Mouse (Mus musculus) forebrain, embryonic 13.5 days (tissue): ENCODE data around the gene Slc5a10. TPM values are rescaled to one million over a fixed set of nuclear protein-coding genes. Genes with fewer than 3 reads are reported as not detected.

Source experiments
- ATAC-seq: fragments of 200-750 bp; cut with Nextera tagmentation; 2 replicates; pipeline ENCODE4 v1.8.0; 2017
- H3K27ac ChIP-seq: fragments of 300-500 bp; sonication (generic); 2 replicates; pipeline ENCODE4 v1.5.1; 2015; ENCODE audit warnings: inconsistent platforms, mild to moderate bottlenecking, moderate library complexity
- H3K27me3 ChIP-seq: fragments of 300-500 bp; sonication (generic); 2 replicates; pipeline ENCODE4 v1.6.1; 2015; ENCODE audit warnings: mild to moderate bottlenecking, inconsistent platforms
- H3K36me3 ChIP-seq: fragments of 300-500 bp; sonication (generic); 2 replicates; pipeline ENCODE4 v1.6.1; 2015; ENCODE audit warnings: mild to moderate bottlenecking, inconsistent platforms; ENCODE audit not compliant: poor library complexity, severe bottlenecking
- H3K4me1 ChIP-seq: fragments of 300-500 bp; sonication (generic); 2 replicates; pipeline ENCODE4 v1.6.1; 2015; ENCODE audit warnings: inconsistent platforms
- H3K4me2 ChIP-seq: fragments of 300-500 bp; sonication (generic); 2 replicates; pipeline ENCODE4 v1.6.1; 2015; ENCODE audit warnings: inconsistent platforms, mild to moderate bottlenecking, moderate library complexity
- H3K4me3 ChIP-seq: fragments of 300-500 bp; sonication (generic); 2 replicates; pipeline ENCODE4 v1.5.1; 2015; ENCODE audit warnings: mild to moderate bottlenecking, inconsistent platforms
- H3K9ac ChIP-seq: fragments of 300-500 bp; sonication (generic); 2 replicates; pipeline ENCODE4 v1.6.1; 2015; ENCODE audit warnings: mild to moderate bottlenecking, inconsistent platforms
- H3K9me3 ChIP-seq: fragments of 300-500 bp; sonication (generic); replicated peaks from 2 replicates; pipeline ENCODE4 v1.6.1; 2016; ENCODE audit warnings: inconsistent platforms
- WGBS: fragments of 180-500 bp; shearing (Covaris S2); methylation state at CpG from one replicate; pipeline ENCODE4 v1.1.7; 2015; 5-methylcytosine and 5-hydroxymethylcytosine counted together
- polyA plus RNA-seq: library from polyadenylated mRNA; unstranded; fragments of >200 nt; fragmentation: Nextera tagmentation; extraction: Ambion mirVana; gene quantifications from 2 replicates; pipeline ENCODE4 v1.2.1, GENCODE M21; 2015

The Slc5a10 gene
- polyA plus RNA-seq, 1 experiment from 2014 or later: not detected

DNA sequence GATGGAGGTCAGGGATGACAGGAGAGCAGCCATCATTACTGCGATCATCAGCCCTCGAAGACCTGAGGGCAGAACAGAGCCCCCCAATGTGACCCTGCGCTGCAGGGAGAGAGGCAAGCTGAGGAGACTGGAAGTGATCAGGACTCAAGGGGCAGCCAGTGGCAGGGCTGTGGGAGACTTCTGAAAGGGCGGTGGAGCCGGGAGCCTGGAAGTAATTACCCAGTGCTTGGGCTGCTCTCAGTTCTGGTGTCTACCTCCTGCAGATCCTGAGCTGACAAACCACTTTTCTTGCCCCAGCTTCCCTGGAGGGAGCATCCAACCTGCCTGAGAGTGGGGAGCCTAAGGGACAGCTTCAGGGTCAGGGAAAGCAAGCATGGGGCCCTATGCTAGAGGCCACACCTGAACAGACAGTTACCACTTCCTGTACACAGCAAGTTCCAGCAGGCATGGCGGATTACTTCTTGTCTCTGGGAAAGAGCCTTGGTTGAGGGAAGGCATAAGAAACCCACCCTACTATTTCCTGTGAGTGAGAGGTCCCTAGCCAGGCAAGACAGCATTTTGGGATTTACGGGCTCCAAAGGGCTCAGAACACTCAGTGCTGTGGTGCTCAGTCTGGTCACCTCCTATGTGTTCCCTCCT, 44.3 kb downstream of the Slc5a10 start:
- Histone ChIP-seq H3K36me3 (no peaks in the 10 kb centered on the region), H3K4me3 (no peak overlapping the region)

DNA sequence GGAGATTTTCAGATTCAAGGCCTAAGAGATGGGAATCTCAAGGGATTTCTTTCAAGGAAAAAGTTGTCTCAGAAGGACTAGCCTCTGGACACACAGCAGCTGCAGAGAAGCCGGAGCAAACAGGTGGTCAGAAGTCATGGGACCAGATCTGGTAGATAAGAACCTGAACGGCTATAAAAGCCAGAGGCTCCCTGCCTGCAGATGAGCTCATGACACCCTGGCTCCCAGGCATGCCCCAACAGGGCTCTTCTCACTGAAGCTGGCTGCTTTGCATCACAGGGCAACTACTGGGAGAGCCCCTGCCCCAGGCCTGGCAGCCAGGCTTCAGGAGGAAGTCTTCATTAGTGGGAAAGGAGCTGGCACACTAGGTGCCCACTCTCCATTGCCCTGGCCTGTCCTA, 45.3 kb downstream of the Slc5a10 start:
- Histone ChIP-seq H3K36me3 (no peaks in the 10 kb centered on the region), H3K27ac (no peak overlapping the region), H3K4me1 (peaks cover 10% of the 10 kb centered on the region), H3K27me3 (no peaks in the 10 kb centered on the region), H3K4me2 (no peak overlapping the region), H3K4me3 (no peak overlapping the region), H3K9ac (no peak overlapping the region), H3K9me3 (no peaks in the 10 kb centered on the region)
- ATAC-seq: no peak
- 89% methylated on average over 2 of the region's 2 CpGs for WGBS

More for the DNA sequence above, 44.3 kb downstream of the Slc5a10 start:
- ATAC-seq: no peak
- Histone ChIP-seq H3K9me3 (no peaks in the 10 kb centered on the region), H3K27ac (no peak overlapping the region), H3K4me2 (no peak overlapping the region), H3K27me3 (no peaks in the 10 kb centered on the region), H3K9ac (no peak overlapping the region), H3K4me1 (peaks cover 10% of the 10 kb centered on the region)
- WGBS: 64% methylated on average over 7 of the region's 7 CpGs

DNA sequence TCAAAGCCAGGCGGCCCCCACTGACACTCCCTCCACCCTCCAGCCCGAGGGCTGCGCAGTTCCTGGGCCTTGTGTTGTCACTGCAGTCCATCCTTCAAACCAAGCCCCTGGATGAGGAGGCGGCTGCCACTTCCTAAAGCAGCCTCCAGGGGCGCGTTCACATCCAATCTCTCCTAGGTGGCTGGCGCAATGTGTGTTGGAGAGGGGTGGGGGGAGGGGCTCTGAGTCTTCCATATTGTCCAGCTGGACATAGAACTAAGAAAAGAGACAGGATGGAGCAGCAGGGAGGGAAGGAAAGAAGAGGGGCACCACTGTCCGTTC, 45.8 kb downstream of the Slc5a10 start:
- H3K9ac ChIP-seq: 0 out of 2 replicates have a peak overlapping the region, but pooled peaks have one; percentile 26
- peak; percentile 68; the same call in 1 of the 2 replicates for ATAC-seq
- no peaks in the 10 kb centered on the region for H3K9me3 ChIP-seq
- H3K27me3 ChIP-seq: no peaks in the 10 kb centered on the region
- no peak overlapping the region for H3K4me3 ChIP-seq
- H3K27ac ChIP-seq: no peak overlapping the region
- WGBS: 3% methylated on average over 8 of the region's 8 CpGs
- peak overlapping the region; percentile 33; the same call in 1 of the 2 replicates for H3K4me2 ChIP-seq
- H3K36me3 ChIP-seq: no peaks in the 10 kb centered on the region
- H3K4me1 ChIP-seq: peaks cover 10% of the 10 kb centered on the region

DNA sequence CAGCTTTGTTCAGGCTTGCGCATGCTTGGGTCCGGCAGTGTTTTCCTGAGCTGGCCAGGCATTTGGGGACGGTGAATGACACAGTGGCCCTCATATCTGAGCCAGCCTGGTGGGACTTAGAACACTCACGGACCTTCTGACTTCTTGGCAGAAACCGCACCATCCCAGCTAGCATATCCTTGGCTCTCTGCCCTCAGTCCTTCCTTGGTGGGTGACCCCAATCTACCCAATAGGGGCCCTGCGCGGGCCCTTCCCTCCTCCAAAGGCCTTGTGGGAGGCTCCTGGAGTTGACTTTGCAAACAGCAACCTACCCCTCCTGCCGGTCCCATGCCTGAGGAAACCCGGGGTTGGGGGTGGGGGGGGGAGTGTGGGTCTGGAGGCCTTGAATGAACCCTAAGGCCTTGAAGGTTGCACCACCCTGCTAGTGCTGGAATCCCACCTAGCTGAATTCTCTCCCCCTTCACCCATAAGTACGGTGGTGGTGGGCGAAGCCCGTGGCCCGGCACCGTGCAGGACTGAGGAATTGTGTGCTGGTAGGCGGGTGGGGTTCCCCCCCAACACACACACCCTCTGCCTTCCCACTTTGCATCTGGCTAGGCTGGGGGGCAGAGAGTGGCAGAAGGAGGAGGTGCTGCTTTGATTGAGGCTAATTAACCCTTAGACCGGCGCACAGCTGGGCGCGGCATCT, 46.3 kb downstream of the Slc5a10 start:
- Histone ChIP-seq H3K4me3 (no peak overlapping the region), H3K27me3 (no peaks in the 10 kb centered on the region), H3K4me2 (peak overlapping the region; percentile 33; the same call in 1 of the 2 replicates), H3K9me3 (no peaks in the 10 kb centered on the region), H3K4me1 (peaks cover 10% of the 10 kb centered on the region), H3K36me3 (no peaks in the 10 kb centered on the region), H3K27ac (no peak overlapping the region), H3K9ac (0 out of 2 replicates have a peak overlapping the region, but pooled peaks have one; percentile 26)
- WGBS: 28% methylated on average over 19 of the region's 19 CpGs
- peak; percentile 51; the same call in 1 of the 2 replicates for ATAC-seq

DNA sequence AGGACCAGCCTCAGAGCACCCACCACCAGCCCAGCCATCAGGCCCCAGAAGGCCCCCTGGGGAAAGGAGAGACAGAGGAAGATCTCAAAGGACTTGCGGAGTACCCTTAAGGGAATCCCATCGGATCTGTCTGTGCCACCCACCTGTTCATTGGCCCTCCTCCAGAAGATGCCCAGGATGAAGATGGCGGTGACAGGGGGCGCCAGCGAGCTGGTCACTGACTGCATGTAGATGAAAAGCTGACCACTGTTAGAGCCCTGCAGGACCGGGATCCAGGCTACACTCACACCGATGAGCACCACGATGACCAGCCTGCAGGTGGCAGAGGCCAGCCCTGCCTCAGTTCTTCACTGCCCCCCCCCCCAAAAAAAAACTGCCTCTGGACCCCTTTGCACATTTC, 46.9 kb downstream of the Slc5a10 start:
- H3K9me3 ChIP-seq: no peaks in the 10 kb centered on the region
- no peak overlapping the region for H3K4me2 ChIP-seq
- H3K9ac ChIP-seq: no peak overlapping the region
- H3K4me3 ChIP-seq: no peak overlapping the region
- ATAC-seq: no peak
- no peaks in the 10 kb centered on the region for H3K36me3 ChIP-seq
- H3K27me3 ChIP-seq: no peaks in the 10 kb centered on the region
- WGBS: 29% methylated on average over 8 of the region's 8 CpGs
- H3K4me1 ChIP-seq: peaks cover 10% of the 10 kb centered on the region
- no peak overlapping the region for H3K27ac ChIP-seq

DNA sequence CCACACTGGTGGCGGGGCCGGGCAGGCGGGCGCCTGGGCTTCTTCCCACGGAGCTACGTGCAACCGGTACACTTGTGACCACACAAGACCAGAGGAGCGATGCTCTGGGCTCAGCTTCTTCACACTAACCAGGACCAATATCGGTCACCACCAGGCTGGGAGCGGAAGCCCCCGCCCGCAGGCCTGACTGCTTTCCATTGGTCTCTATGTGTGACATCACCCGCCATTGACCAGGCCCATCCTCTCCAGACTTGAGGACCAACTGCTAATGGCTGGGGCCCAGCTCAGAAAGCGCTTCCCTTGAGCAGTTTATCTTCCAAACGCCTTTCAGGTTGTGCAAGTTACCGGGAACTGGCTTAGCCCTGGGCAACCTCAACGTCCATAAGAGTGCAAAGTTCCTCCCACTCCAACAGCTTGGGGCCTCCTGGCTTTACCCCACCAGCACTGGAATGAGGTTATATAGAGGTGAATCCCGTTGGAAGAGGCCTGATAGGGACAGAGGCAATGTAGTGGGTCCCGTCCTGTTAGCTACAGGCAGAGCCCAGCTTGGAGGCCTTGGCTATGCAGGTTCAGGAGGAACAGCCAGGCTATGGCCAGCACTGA, 48.7 kb downstream of the Slc5a10 start:
- Histone ChIP-seq H3K9ac (no peak overlapping the region), H3K4me2 (no peak overlapping the region), H3K27me3 (no peaks in the 10 kb centered on the region), H3K4me3 (no peak overlapping the region), H3K9me3 (no peaks in the 10 kb centered on the region), H3K27ac (no peak overlapping the region), H3K36me3 (no peaks in the 10 kb centered on the region), H3K4me1 (peaks cover 10% of the 10 kb centered on the region)
- 70% methylated on average over 19 of the region's 19 CpGs for WGBS
- no peak for ATAC-seq

DNA sequence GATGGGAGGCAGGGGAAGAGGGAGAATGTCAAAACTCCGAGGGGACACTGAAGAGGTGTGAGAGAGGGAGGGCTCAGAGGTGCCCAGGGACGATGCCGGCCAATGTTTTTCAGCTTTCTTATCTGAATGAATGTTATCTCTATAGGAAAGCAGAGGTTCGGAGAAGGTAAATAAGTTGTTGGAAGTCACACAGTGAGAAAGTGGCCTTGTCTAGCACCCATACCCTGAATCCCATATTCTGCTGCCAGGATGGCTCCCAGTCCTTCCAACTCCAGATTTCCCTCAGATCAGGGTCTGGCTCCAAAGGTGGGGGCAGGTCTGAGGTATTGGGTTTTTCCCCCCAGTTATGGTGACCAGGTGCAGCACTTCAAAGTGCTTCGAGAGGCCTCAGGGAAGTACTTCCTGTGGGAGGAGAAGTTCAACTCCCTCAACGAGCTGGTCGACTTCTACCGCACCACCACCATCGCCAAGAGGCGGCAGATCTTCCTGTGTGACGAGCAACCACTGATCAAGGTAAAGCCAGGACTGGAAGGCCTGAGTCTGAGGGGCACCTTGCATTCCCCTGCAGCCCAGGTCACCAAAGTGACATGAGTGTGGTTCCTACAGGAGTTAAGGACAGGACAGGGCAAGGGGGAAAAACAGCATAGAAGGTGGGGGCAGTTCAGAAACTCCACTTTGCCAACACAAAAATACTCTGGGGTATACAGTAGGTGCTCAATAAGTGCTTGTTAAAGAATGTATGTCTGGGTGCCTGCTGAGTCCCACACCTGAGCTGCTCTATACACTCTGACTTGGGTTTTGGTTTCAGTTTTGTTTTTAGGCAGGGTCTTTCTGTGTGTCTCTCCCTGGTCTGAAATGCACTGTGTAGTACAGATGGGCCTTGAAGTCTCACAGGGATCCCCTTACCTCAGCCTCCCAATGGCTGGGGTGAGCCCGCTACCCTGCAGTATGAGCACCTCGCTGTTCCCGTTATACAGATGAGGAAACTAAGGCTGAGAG, 50.8 kb downstream of the Slc5a10 start:
- H3K36me3 ChIP-seq: no peaks in the 10 kb centered on the region
- 90% methylated on average over 14 of the region's 14 CpGs for WGBS
- no peaks in the 10 kb centered on the region for H3K27me3 ChIP-seq
- H3K4me1 ChIP-seq: peaks cover 6% of the 10 kb centered on the region
- no peaks in the 10 kb centered on the region for H3K9me3 ChIP-seq
- H3K4me3 ChIP-seq: no peak overlapping the region
- H3K9ac ChIP-seq: no peak overlapping the region
- H3K27ac ChIP-seq: no peak overlapping the region
- no peak overlapping the region for H3K4me2 ChIP-seq
- ATAC-seq: no peak

DNA sequence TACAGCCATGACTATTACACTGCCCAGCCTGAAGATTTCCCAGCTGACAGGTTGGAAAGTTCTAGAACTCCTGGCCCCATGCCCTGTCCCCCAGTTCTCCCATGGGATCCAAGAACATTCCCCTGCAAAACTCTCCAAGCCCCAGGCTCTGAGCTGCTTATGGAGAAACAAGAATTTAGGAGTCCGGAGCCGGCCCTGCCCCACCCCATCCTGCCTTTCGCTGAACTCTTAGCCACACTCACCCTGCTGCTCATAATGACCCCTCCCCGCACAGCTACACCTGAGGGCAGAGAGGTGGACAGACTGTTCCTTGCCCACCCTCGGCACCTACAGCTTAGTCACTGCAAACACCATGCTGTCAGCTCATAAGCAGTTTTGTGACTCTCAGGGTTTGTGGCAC, 52.8 kb downstream of the Slc5a10 start:
- Histone ChIP-seq H3K4me2 (no peak overlapping the region), H3K27me3 (no peaks in the 10 kb centered on the region), H3K9ac (no peak overlapping the region), H3K27ac (no peak overlapping the region), H3K4me1 (no peaks in the 10 kb centered on the region), H3K36me3 (no peaks in the 10 kb centered on the region), H3K9me3 (no peaks in the 10 kb centered on the region), H3K4me3 (no peak overlapping the region)
- WGBS: 79% methylated on average over 5 of the region's 5 CpGs
- no peak for ATAC-seq

DNA sequence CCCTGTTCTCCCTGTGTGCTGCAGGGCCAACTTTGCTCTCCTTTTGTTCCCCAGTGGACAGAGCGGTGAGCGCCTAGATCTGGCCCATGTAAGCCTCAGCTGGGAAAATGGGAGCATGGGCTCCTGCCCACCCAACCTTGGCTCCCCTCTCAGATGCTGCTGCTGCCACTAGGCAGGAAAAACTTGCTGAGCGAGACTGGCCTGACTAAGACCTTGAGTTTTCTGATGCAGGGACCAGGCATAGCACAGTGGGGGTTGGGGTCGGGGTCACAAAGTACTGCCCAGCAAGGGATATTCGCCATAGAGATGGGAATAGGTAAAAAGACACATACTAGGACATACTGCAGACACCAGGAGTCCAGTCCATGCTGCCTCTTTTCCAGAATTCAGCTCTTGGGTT, 53.4 kb downstream of the Slc5a10 start:
- ATAC-seq: no peak
- no peaks in the 10 kb centered on the region for H3K4me1 ChIP-seq
- H3K9me3 ChIP-seq: no peaks in the 10 kb centered on the region
- no peaks in the 10 kb centered on the region for H3K36me3 ChIP-seq
- H3K4me2 ChIP-seq: no peak overlapping the region
- no peak overlapping the region for H3K4me3 ChIP-seq
- H3K9ac ChIP-seq: no peak overlapping the region
- WGBS: 86% methylated on average over 5 of the region's 5 CpGs
- no peak overlapping the region for H3K27ac ChIP-seq
- H3K27me3 ChIP-seq: no peaks in the 10 kb centered on the region

DNA sequence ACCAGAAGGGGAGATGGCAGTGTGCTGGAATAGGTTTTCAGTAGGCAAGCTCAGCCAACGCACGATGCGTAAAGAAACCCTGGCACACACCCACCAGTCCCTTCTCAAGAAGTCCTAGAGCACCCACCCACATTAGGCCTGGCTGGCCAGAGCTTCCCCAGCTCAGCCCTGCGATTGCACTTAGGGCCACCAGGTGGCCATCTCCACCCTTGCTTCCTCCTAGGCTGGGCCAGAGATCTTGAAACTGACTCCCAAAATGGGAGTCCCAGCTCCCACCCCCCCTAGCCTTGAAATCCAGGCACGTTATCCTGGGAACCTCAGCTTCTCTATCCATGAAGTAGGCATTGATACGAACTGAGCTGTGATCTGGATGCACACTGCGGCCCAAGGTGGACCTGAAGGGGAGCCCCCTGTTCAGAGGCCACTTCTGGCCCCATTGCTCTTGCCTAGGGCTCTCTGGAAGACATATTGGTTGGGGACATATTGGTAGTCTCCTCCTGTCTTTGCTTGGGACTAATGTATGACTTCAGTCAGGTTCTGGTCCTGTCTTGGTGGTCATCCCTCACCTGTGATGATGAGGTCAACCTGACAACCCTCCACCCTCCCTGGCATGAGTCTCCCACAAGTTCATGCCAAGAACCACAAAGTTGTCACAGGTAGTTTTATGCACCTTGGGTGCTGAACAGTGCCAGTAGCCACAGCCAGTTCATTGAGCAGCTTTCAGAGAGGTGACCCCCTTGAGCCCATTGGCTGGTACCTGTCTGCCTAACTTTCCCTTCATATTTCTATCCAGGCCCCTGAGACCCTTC, 54.4 kb downstream of the Slc5a10 start:
- Histone ChIP-seq H3K36me3 (no peaks in the 10 kb centered on the region), H3K9ac (no peak overlapping the region), H3K27me3 (no peaks in the 10 kb centered on the region), H3K4me3 (no peak overlapping the region), H3K9me3 (no peaks in the 10 kb centered on the region), H3K27ac (no peak overlapping the region), H3K4me2 (no peak overlapping the region), H3K4me1 (no peaks in the 10 kb centered on the region)
- ATAC-seq: no peak
- 47% methylated on average over 7 of the region's 7 CpGs for WGBS

DNA sequence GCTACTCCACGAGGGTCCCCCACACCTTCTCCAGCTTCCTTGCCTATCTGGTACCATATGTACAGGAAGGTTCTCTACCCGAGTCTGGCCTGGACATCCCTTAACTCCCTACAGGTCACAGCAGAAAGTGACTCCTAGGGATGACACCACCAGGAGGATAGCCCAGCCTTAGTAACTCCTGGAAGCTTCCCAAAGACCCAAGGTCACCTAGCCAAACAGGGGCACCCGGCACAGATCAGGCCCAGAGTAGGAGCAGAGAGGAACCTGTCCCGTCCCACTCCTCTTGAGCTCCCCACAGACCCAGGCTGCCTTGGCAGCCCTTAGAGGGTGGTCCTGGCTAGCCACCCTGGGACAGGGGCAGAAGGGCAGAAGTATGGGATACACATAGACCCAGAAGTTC, 55.2 kb downstream of the Slc5a10 start:
- H3K36me3 ChIP-seq: no peaks in the 10 kb centered on the region
- no peak overlapping the region for H3K4me2 ChIP-seq
- H3K9me3 ChIP-seq: no peaks in the 10 kb centered on the region
- no peak overlapping the region for H3K4me3 ChIP-seq
- WGBS: 85% methylated on average over 4 of the region's 4 CpGs
- ATAC-seq: no peak
- no peaks in the 10 kb centered on the region for H3K4me1 ChIP-seq
- no peaks in the 10 kb centered on the region for H3K27me3 ChIP-seq
- H3K9ac ChIP-seq: no peak overlapping the region
- H3K27ac ChIP-seq: no peak overlapping the region
